Mouse (Mus musculus) heart, embryonic 14.5 days (tissue): ENCODE measurements around the gene Mgrn1. TPM values are rescaled to one million over a fixed set of nuclear protein-coding genes. Genes with fewer than 3 reads are reported as not detected.
A peak's percentile ranks its signal among the peaks of the same experiment; 100 is the strongest.

ENCODE experiments used
- ATAC-seq: fragments of 200-750 bp; cut with Nextera tagmentation; 2 replicates; pipeline ENCODE4 v1.8.0; 2017; ENCODE audit warnings: low read depth, moderate TSS enrichment; ENCODE audit not compliant: insufficient number of reproducible peaks, insufficient read depth, low FRiP score
- H3K27ac ChIP-seq, 2 experiments: fragments of 200-500 bp in 1 of 2; fragments of 300-500 bp in 1 of 2; sonication (generic) in 1 of 2; replicated peaks in 1 of 2; 2 replicates each; pipeline ENCODE4 v1.5.1; 2012 to 2014; ENCODE audit warnings: low read depth in 2 of 2, low read length in 2 of 2, control low read depth in 1 of 2, mild to moderate bottlenecking in 1 of 2, mixed read lengths in 1 of 2; ENCODE audit not compliant: control insufficient read depth in 1 of 2, insufficient read depth in 1 of 2
- H3K27me3 ChIP-seq: fragments of 300-500 bp; sonication (generic); 2 replicates; pipeline ENCODE4 v1.6.1; 2014; ENCODE audit warnings: mild to moderate bottlenecking, low read length, control low read depth; ENCODE audit not compliant: control insufficient read depth, insufficient read depth
- H3K36me3 ChIP-seq: fragments of 300-500 bp; sonication (generic); 2 replicates; pipeline ENCODE4 v1.6.1; 2014; ENCODE audit warnings: mild to moderate bottlenecking, control low read depth, low read length, mixed read lengths; ENCODE audit not compliant: control insufficient read depth, insufficient read depth
- H3K4me1 ChIP-seq, 2 experiments: fragments of 200-500 bp in 1 of 2; fragments of 300-500 bp in 1 of 2; sonication (generic) in 1 of 2; 2 replicates each; pipeline ENCODE4 v1.6.1; 2012 to 2014; ENCODE audit warnings: low read length in 2 of 2, control low read depth in 1 of 2, mixed read lengths in 1 of 2; ENCODE audit not compliant: control insufficient read depth in 2 of 2, insufficient read depth in 2 of 2
- H3K4me2 ChIP-seq: fragments of 300-500 bp; sonication (generic); 2 replicates; pipeline ENCODE4 v1.6.1; 2014; ENCODE audit warnings: mild to moderate bottlenecking, low read length
- H3K4me3 ChIP-seq, 2 experiments: fragments of 200-500 bp in 1 of 2; fragments of 300-500 bp in 1 of 2; sonication (generic) in 1 of 2; 2 replicates each; pipeline ENCODE4 v1.5.1; 2012 to 2014; ENCODE audit warnings: low read length in 2 of 2, mild to moderate bottlenecking in 2 of 2, control low read depth in 1 of 2, low read depth in 1 of 2, moderate library complexity in 1 of 2; ENCODE audit not compliant: control insufficient read depth in 1 of 2, insufficient read depth in 1 of 2
- H3K9ac ChIP-seq: fragments of 300-500 bp; sonication (generic); 2 replicates; pipeline ENCODE4 v1.6.1; 2014; ENCODE audit warnings: mild to moderate bottlenecking, low read length
- H3K9me3 ChIP-seq: fragments of 300-500 bp; sonication (generic); 2 replicates; pipeline ENCODE4 v1.6.1; 2016; ENCODE audit warnings: low read length, control low read depth; ENCODE audit not compliant: control insufficient read depth
- WGBS: fragments of 180-500 bp; shearing (Covaris S2); extraction: QIAGEN DNeasy Blood & Tissue Kit; methylation state at CpG from one replicate; pipeline ENCODE4 v1.1.7; 2014; 5-methylcytosine and 5-hydroxymethylcytosine counted together
- polyA plus RNA-seq: library from polyadenylated mRNA; unstranded; fragments of >200 nt; fragmentation: Nextera tagmentation; extraction: Ambion mirVana; gene quantifications from 2 replicates; pipeline ENCODE4 v1.2.1, GENCODE M21; 2014

Mgrn1 gene
- polyA plus RNA-seq, 1 experiment from 2014 or later: 115 TPM

DNA sequence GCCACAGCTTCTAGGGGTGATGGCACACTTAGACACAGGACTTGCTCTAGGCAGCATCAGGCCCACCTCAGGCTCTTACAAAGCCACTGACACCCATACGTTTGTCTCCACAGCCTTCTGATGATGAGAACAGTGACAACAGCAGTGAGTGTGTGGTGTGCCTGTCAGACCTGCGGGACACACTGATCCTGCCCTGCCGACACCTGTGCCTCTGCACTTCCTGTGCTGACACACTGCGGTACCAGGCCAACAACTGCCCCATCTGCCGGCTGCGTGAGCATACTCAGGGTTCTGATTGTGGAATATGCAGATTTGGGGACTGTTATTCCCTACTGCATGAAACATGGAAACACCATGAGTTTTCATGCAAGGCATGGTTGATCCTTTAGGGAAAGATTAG lies 36.4 kb downstream of the Mgrn1 start:
- Histone ChIP-seq H3K9ac (no peak overlapping the region), H3K4me1 (peaks cover 0 to 2% of the 10 kb centered on the region in 2 experiments; a peak in 1 of 4 replicates), H3K4me3 (no peak overlapping the region), H3K4me2 (no peak overlapping the region), H3K27ac (no peak overlapping the region), H3K27me3 (no peaks in the 10 kb centered on the region), H3K9me3 (no peaks in the 10 kb centered on the region), H3K36me3 (peaks cover 99% of the 10 kb centered on the region)
- 85% methylated on average over 6 of the region's 6 CpGs for WGBS
- no peak for ATAC-seq

DNA sequence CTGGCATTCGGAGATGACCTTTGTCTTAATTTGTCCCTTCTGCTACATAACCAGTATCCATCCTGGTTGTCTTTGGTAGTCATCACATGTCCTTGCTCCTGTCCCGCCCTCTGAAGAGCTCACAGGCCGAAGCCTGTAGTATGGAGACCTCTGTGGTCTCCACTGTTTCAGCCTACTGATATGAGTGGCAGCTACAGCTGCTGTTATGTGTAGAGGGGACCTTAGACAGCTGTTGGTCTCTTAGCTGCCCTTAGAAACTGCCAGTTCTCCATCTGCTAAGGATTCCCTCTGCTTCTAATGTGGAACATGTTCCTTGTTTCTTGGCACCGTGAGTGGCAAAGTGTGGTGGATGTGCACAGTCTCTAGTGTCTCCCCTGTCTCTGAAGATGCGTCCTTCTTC lies 37.9 kb downstream of the Mgrn1 start:
- no peak for ATAC-seq
- Histone ChIP-seq H3K4me2 (no peak overlapping the region), H3K36me3 (peaks cover 99% of the 10 kb centered on the region), H3K4me3 (no peak overlapping the region), H3K9ac (no peak overlapping the region), H3K27me3 (no peaks in the 10 kb centered on the region), H3K9me3 (no peaks in the 10 kb centered on the region), H3K27ac (no peak overlapping the region), H3K4me1 (peaks cover 0 to 2% of the 10 kb centered on the region in 2 experiments; a peak in 1 of 4 replicates)
- 93% methylated on average over 5 of the region's 5 CpGs for WGBS

DNA sequence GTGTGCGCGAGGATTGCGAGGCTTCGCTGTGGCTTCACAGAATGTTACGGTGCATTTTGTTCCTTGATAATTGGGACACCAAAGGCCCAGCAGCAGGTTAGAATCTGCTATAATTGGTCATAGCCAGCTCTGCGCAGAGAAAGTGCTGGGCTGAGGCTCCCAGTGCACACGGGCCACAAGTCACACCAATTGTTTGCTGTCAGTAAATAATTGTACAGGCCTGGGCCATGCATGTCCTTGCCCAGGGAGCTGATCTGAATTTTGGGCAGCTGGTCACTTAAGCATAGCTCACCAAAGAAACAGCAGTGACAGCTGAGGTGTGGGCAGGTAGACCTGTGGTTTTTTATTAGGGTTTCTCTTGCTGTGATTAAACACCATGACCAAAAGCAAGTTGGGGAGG lies 41.9 kb downstream of the Mgrn1 start:
- no peak for ATAC-seq
- peaks cover 100% of the 10 kb centered on the region for H3K36me3 ChIP-seq

DNA sequence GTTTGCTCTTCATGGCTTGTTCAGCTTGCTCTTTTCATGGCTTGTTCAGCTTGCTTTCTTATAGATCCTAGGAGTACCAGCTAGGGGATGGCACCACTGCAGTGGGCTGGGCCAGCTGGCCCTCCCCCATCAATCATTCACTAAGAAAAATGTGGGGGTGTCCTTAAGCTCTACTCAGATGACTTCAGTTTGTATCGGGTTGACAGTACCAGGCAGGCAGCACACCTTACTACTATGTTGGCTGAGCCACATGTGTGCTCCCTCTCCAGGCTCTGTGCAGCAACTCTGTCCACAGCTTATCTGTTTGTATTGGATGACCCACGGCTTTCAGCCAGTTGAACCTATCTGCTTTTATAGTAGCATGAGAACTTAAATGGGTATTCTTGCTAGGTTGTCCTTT lies 42.4 kb downstream of the Mgrn1 start:
- no peak overlapping the region for H3K4me2 ChIP-seq
- 0 out of 4 replicates have a peak, but pooled peaks cover 0 to 6% of the 10 kb centered on the region in 2 experiments for H3K4me1 ChIP-seq
- H3K36me3 ChIP-seq: peaks cover 100% of the 10 kb centered on the region
- no peak overlapping the region for H3K27ac ChIP-seq
- H3K27me3 ChIP-seq: no peaks in the 10 kb centered on the region
- H3K9ac ChIP-seq: no peak overlapping the region
- 79% methylated on average over 2 of the region's 2 CpGs for WGBS
- no peak for ATAC-seq
- no peak overlapping the region for H3K4me3 ChIP-seq
- no peaks in the 10 kb centered on the region for H3K9me3 ChIP-seq

More for the DNA sequence above, 41.9 kb downstream of the Mgrn1 start:
- H3K27me3 ChIP-seq: no peaks in the 10 kb centered on the region
- no peak overlapping the region for H3K4me3 ChIP-seq
- H3K4me2 ChIP-seq: no peak overlapping the region
- 92% methylated on average over 7 of the region's 7 CpGs for WGBS
- H3K9me3 ChIP-seq: no peaks in the 10 kb centered on the region
- H3K27ac ChIP-seq: no peak overlapping the region
- 0 out of 4 replicates have a peak, but pooled peaks cover 0 to 6% of the 10 kb centered on the region in 2 experiments for H3K4me1 ChIP-seq
- H3K9ac ChIP-seq: no peak overlapping the region

DNA sequence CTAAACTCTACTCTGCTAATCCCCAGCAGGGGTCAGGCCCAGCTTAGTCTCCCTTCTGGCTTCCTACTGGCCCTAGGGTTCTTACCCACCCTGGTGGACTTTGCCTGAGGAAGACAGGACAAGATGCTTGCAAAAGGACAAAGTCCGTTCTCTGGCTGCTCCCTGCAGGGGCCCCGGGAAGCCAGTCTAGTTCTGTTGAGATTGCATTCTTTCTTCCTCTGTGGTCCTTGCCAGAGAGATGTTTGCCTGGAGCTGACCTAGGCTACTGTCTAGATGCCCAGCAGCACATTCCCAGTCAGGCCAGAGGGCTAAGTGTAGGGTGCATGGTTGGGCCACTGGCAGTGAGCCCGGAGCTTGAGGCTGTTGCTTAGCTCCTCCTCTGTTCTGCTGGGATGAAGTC lies 46.4 kb downstream of the Mgrn1 start:
- no peak overlapping the region for H3K27ac ChIP-seq
- peaks cover 100% of the 10 kb centered on the region for H3K36me3 ChIP-seq
- no peak for ATAC-seq
- H3K27me3 ChIP-seq: no peaks in the 10 kb centered on the region
- no peak overlapping the region for H3K9ac ChIP-seq
- WGBS: 95% methylated on average over 3 of the region's 3 CpGs
- no peaks in the 10 kb centered on the region for H3K9me3 ChIP-seq
- no peak overlapping the region for H3K4me3 ChIP-seq
- H3K4me2 ChIP-seq: no peak overlapping the region
- peaks cover 0 to 19% of the 10 kb centered on the region in 2 experiments; a peak in 3 of 4 replicates for H3K4me1 ChIP-seq

DNA sequence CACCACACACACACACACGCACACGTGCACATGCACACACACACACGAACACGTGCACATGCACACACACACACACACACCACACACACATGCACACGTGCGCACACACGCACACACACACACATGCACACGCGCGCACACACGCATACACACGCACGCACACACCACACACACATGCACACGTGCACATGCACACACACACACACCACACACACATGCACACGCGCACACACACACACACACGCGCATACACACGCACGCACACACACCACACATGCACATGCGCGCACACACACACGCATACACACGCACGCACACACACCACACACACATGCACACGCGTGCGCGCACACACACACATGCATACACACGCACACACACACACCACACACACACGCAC lies 49.4 kb downstream of the Mgrn1 start:
- Histone ChIP-seq H3K27me3 (no peaks in the 10 kb centered on the region), H3K27ac (peak overlapping the region in 1 of 2 experiments; percentile 65; a peak in 2 of 4 replicates), H3K4me2 (no peak overlapping the region), H3K9me3 (no peaks in the 10 kb centered on the region), H3K4me1 (peaks cover 4 to 30% of the 10 kb centered on the region in 2 experiments; a peak in 3 of 4 replicates), H3K9ac (no peak overlapping the region), H3K36me3 (peaks cover 84% of the 10 kb centered on the region), H3K4me3 (no peak overlapping the region)
- ATAC-seq: no peak
- WGBS: 98% methylated on average over 31 of the region's 31 CpGs

DNA sequence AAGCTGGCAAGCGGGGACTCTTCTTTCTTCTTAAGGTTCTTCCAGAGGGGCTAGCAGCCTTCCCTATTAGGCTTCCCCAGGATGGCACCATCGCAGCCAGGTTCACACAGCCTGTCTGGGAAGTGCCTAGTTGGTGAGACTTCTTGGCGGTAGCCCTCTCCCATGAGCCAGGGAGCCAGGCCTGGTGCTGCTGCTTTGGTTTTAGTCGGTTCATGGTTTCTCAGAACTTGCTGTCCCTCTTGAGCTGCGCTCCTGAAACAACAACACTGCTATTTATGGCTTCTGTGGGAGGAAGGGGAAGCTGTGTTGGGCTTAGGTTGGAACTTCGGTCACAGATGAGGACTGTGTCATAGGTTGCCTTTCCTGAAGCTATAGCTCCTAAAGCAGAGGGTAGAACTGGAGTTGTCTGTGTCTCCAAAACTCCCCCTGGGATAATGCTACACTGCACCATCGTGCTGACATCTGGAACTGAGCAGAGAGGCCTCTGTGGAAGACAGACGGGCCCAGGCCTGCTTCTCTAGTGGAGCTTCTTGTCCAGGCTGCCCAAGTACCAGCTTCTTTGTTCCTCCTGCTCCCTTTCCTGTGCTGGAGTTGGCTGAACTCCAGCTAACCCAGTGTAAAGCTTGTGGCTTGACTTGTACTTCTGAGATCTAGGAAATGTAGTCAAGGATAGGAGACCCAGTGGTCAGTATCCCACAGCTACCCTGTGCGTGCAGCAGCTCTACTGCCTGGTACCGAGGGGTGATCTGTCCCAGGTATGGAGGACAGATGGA lies 50.1 kb downstream of the Mgrn1 start:
- Histone ChIP-seq H3K4me1 (peaks cover 4 to 30% of the 10 kb centered on the region in 2 experiments; a peak in 3 of 4 replicates), H3K27ac (peak overlapping the region; percentile 62 to 65), H3K36me3 (peaks cover 84% of the 10 kb centered on the region), H3K9me3 (no peaks in the 10 kb centered on the region), H3K9ac (no peak overlapping the region), H3K27me3 (no peaks in the 10 kb centered on the region), H3K4me2 (no peak overlapping the region), H3K4me3 (no peak overlapping the region)
- ATAC-seq: no peak
- WGBS: 73% methylated on average over 10 of the region's 10 CpGs
